Mouse (Mus musculus) spleen, adult 12 weeks (tissue): ENCODE data around the gene Cblb.
A peak's percentile ranks its signal among the peaks of the same experiment; 100 is the strongest.

Experiments used
- DNase-seq: peaks from one replicate; pipeline ENCODE4 v3.0.0; 2022; ENCODE audit warnings: low spot score

Cblb gene

DNA sequence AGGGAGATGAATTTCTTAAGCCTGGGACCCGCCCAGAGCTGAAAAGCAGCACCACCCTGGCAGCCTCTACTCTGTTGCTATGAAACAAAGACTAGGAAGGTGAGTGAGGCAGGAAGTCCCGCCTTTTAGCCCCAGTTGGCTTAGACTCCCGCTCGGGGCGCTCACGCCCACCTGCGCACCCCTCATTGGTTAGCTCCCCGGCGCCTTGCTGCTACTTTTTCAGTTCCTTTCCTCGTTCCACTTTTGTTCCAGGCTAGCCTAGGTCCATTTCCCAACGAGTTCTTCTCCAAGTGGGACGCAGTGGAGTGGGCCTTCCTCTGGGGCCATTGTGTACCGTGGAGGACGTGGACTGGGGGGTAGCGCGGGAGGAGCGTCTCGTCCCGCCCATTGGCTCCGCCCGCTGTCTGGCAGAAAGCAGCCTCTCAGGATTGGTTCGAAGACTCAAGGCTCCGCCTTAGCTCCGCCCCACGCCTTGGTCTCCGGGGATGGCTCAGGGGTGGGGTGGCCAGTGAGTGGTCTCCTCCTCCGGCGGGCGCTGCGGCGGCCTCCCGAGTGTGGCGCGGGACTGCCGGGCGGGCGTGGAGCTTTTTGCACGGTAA, at the start of gene Cblb:
TSS of gene Cblb (plus strand) at position 135 of the 599 bp plus-strand sequence.
- DNase-seq: peak; percentile 97

DNA sequence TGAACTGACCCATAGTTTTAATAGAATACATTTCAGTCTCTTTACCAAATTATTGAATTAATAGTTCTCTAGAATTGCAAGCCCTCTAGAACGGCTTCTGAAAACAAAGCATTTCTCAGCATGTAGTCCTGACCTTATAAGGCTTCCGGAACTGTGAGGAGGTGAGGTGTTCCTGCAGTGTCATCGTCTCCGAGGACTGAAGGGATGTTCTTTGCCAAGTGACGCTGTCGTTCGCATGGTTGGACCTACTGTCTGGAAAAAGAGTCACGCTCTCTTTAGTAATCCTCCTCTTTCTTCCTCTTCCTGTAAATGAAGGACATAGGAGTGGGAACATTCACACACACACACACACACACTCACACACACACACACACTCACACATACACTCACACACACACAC, 45.6 kb upstream of the Cblb start:
- no peak for DNase-seq

DNA sequence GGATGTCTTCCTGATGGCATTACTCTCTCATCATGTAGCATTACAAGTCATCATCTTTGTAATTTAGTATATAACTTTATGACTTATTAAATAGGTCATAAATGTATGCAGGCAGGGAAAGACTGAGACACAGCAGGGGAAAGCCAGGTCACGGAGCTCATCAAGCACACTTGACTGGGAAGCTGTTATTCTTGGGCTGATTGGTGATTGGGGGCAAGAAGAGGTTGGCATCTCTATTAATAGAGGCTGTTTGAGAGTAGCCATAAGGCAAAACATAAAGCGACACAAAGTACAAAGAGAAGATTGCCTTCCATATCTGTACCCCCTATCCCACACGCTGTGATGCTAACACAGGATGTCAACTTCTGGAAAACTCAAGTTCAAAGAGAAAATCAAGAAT, 44.8 kb upstream of the Cblb start:
- DNase-seq: no peak

DNA sequence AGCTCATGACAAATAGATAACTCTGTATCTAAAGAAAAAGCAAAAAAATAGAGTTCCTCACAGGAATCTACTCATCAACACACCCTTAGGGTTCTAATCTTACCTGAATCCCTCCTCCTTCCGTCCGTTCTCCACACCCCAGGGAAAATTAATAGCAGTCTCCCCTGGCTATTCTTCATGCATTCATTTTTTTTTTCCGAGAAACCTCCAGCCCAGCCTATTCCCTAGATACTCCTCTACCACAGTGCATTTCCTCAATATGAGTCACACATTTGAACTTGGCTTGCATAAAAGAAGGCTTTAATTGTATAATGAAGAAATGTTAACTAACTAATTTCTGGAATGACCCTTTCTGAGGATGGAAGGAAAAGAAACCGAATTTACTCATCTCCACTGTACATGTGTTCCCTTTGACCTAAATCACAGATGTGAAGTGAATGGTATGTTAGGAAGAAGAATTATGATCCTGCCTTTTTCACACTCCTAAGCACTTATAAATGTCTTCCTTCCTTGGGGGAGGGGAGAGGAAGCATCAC, 43.9 kb upstream of the Cblb start:
- no peak for DNase-seq

DNA sequence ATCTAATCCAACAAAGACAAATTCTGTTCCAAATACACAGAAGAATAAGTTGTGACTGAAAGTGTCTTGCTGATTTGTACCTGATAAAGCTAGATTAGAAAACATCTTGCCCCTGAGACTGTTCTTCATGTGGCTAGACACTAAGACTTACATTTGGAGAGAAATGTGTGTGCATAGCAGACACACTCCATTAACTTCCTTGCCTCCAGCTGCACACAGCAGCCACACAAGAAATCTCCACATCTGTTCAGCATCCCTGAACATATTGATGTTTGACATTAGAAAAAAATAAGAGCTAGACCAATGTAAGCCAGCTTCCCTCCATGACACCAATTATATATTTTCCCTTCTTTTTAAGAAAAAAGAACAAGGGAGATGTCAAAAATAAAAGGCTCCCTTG, 43.0 kb upstream of the Cblb start:
- no peak for DNase-seq

DNA sequence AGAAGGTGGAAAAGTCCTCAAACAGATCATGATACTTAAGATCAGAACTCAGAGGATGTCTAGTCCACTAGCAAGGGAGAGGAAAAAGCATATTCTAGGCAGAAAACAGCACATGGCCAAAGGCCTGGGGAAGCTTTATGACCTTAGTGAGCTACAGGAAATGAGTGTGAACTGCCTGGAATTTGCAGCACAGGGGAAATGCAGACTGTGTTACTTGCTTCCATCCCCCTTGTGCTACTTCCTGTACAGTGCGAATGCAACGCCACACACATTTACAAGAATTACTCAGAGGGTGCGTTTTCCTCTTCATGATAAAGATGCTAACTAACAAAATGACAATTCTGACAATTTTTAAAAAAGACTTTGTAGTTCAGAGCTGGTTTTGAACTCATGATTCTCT, 41.8 kb upstream of the Cblb start:
- no peak for DNase-seq

DNA sequence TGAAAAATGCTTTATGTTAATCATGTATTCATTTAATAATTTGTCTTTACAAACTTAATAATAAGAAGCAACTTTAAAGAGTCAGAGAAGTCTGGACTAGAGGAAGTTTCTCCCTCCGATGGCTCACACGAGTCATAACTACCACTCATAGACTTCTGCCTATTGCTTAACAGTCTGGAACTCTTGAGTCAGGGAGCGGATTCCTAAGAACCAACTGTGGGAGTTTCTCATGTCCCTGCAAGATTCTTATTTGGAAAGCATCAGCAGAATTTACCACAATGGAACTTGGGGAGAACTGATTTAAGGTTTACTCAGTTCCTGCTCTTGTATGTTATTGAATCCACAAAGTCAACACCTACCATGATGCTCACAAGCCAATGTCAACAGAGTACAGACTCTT, 31.0 kb upstream of the Cblb start:
- no peak for DNase-seq

DNA sequence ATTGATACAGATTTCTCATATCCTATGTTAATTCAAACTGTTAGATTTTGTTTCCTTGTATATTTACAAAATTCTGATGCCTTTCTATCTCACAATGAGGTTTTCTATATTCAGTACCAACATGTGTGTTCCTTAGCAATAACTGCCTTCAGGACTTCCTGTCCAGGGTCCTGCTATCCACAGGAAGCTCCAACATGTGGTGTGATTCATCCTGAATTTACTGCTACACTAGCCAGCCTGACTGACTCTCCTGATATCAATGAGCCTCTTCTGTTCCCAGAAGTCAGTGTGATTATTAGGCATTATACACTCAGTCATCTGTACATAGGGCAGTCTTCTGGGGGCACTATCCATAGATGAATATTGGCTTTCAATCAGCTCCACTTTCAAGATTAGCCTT, 30.2 kb upstream of the Cblb start:
- DNase-seq: no peak

DNA sequence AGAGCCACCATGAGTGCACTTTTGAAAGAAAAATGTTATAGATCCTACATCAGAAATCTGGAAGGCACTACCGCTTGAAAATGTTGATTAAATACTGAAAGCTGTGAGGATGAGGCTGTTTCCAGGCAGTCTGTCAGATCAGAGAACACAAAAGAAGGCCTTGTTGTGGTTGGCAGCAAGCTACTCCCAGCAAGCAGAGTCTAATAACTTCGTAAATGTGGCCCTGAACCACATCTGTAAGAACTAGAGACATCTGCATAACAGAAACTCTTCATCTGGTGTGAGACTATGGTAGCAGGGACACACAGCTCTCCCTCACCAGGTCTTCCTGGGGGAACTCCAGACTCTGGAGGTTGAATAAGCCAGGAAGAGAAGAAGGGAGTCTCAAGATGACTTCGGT, 24.0 kb upstream of the Cblb start:
- no peak for DNase-seq

DNA sequence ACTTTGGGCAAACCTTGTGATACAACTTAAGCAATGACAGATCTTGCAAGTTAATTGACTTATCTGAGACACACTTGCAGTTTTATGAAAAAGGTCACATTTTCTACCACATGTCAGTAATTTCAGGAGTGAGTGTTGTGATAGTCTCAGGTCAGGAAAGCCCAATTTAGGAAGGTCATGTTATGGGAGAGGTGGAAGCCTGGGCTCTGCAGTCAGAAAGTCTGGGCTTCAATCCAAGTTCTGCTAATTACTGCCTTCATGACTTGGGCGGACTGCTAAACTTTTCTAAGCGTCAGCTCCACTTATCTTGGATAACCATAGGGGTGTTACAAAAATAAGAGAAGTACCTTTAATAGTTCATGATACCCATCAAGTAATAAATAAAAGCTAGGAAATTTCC, 22.6 kb upstream of the Cblb start:
- DNase-seq: no peak

DNA sequence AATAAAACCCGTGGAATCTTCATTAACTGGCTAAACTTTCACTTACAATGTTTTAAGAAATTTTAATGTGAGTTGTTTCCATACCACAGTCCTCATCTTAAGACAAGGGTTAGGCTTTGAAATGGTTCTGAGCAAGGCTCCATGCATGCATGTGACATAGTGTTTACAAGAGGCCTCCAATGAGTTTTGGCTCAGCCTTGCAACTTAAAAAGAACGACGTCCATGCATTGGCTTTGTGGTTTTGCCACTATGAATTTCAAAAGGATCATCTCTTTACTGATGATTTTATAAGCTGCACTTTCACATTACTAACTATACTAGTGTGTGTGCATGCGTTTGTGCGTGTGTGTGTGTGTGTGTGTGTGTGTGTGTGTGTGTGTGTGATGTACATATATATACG, 21.6 kb upstream of the Cblb start:
- no peak for DNase-seq

DNA sequence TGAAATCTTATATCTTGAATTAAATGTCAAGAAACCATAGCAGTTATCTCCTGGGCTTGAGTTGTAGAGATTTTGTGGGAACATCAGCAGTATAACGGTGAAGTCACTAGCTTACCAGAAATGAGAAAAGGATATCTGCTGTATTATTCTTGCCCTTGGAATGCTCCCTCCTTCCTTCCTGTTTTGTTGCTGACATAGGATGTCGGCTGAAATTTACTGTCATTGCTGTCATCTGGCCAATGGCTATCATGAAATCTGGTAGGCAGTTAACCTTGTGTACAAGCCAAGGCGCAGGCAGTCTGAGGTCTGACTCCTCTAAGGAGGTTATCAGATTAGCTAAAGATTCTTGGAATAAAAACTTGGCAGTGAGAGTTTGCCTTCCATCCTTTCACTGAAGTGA, 18.0 kb upstream of the Cblb start:
- no peak for DNase-seq

DNA sequence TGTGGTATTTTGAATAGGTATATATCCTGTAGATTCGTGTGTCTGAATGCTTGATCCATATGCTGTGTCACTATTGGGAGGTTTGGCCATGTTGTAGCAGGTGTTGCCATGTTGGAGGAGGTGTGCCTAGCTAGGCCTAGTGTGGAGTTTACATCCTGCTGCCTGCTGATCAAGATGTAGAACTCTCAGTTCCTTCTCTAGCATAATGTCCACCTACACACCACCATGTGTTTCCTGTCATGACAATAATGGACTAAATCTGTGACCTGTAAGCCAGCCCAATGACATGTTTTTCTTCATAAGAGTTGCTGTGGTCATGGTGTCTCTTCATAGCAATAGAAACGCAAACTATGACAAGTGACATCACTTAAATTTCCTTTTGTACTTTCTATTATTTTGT, 17.2 kb upstream of the Cblb start:
- no peak for DNase-seq

DNA sequence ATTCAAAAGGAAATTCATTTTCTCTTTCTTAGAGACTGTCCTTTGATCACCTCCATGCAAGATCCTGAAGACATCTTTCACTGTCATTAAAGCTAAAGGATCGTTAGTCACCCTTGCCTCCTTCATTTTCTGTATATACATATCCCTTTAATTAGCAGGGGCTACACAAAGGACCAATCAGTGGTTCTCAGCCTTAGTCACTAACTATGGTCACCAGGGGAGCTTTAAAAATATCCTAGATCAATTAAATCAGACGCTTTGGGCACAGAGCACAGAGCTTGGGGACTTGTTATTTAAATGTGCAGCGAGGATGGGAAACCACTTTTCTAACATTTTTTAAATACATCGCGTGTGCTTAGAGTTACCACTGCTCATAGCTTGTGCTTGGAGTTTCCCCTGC, 7.6 kb upstream of the Cblb start:
- DNase-seq: no peak

DNA sequence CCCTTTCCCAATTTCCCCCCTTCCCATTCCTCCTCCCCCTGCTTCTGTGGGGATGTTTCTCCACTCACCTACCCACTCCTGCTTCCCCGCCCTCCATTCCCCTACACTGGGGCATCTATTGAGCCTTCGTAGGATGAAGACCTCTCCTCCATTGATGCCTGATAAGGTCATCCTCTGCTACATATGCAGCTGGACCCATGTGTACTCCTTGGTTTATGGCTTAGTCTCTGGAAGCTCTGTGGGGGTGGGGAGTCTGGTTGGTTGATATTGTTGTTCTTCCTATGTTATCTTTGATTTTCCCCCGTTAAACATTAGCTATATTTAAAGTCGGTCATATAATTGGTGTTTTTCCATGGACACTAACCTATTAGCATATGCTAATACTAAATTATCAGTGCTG, 3.7 kb upstream of the Cblb start:
- no peak for DNase-seq

DNA sequence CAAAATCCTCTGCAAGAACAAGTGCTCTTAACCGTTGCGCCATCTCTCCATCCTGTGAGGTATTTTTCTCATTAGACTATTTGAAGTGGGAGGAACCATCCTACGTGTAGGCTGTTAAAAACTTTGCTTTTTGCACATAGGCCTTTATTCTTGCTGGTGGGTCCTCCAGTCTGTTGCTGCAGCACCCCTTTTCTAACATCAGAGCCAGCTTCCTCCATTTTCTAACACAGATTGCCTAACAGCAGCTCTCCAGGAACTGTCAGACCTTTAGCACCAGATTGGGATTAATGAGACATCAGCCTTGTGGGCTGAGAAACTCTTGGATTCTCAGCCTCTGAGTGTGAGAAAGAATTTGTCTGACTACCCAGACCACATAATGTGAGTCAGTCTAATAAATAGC, 2.0 kb upstream of the Cblb start:
- DNase-seq: no peak

DNA sequence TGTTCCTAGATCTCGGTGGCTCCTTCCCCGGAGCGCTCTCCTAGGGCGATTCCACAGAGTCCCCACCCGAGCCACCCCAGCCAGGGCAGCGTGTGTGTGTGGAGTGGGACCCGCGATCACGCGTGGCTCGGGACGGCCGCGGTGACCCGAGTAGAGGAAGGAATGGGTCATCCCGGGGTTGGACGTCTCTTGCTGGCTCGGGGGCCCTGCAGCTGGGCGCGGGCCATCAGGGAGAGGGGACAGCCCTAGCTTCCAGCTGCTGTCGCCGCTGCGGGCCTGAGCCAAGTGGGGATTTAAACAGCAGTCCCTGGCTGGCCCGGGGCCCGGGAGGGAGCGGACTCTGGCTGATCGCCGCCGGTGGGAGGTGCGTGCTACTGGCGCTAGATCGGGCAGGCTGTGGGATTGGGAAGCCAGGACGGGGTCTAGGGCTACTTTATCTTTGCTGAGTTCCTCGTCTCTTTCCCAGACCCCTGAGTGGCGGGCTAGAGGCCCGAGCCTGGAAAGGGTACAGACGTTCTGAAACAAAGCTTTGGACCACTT, 757 bp downstream of the Cblb start:
- DNase-seq: peak; percentile 63

DNA sequence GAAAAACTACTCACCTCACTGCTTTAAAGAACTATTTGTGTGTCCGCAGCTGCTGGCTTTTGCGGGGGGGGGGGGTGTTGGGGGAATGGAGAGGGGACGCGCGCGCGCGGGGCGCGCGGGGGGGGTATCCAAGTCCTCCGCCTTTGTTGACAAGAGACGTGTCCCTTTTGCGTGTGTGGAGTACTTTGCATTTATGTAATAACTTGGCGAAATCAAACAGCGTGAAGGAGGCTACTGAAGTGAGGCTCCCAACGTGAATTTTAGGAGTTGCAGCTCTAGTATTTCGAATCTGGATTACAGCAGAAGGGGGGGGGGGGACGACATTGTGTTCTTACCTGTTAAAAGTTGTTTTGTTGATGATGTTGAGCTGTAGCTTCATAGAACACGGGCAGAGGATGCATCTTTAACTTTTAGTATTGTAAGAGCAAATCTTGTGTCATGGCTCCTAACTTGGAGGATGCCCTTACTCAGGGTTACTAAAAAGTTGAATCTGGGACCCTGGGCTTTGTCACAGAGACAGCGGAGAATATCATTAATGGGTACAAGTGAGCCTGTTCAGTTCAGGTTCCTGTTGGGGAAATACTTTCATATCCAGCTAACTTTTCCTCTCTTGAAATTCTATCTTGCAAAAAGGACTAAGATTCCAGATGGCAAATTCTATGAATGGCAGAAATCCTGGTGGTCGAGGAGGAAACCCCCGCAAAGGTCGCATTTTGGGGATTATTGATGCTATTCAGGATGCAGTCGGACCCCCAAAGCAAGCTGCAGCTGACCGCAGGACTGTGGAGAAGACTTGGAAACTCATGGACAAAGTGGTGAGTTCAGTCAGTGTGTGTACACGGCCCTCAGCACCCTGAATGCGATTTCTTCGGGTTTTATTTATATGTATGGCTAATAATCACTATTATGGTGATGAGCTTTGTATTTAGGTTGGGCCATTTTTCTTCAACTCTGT, 1.6 kb downstream of the Cblb start:
- no peak for DNase-seq

DNA sequence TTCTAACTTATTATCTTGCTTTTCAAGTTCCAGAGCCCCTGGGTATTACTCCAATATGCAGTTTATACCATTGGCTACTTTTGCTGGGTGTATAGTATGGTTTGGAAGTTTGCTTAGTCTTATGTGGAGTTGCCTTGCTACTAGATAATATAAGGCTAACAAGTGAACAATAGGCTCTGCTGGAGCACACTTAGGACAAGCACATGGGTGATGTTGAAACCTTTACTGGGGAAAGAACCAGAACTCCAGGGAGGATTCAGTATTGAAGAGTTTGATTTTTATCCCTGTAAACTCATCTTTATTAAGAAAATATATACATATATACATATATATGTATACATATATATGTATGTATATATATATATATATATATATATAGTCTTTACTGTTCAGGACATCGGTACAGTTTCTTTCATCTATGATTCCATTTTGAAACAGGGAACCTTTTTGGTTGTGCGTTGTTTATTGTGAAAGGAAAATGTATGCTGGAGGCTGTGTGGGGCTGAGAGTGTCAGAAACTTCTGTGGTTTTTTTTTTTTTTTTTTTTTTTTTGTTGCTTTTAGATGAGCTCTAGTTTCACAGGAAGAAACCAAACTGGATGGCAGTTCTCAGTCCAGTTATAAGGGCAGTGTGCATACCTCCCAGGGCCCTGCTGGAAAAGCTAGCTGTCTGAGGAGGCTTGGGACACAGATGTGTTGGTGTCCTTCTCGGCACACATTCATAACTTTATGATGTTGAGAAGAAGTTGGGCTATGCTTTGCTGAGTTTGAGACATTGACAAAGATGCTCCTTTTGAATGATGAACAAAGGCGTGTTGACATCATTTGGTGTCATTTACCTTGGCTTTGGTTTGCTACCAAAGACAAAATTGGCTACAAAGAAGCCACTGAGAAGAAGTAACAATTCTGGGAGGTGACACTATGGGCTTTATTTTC, 2.6 kb downstream of the Cblb start:
- DNase-seq: no peak

DNA sequence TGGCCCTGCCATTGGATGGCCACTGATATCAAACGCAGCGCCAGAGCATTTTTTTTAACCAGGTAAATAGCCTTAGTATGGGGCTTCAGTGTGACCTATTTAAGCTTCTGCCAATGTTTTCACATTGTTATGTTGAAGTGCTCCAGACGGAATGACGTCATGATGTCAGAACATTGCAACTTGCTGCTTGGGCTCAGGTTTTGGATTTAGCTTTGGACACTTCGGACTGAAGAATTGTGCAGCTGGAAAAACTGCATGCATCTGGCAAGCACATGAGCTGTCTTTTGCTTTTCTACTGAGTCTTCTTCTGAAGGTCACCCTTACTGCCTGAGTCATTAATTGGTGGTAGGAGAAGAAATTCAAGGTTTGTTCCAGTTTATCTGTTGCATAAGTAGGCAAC, 3.3 kb downstream of the Cblb start:
- DNase-seq: no peak

DNA sequence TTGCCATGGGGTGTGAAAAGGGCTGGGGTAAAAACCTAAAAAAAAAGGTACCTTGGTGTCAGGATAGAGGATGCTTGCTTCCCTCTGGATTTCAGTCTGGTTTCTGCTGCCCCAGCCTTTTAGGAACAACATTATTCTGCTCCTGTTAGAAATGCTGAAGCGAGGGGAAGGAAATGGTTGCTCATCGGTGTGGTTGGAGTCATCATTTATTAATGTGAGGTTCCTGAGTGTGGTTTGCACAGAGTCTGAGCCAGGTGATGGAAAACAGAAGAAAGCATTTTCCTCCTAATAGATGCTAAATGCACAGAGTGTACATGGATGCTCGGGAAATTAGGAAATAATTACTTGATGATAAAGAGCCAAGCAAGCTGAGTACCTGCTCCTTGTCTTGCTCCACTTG, 5.3 kb downstream of the Cblb start:
- no peak for DNase-seq

DNA sequence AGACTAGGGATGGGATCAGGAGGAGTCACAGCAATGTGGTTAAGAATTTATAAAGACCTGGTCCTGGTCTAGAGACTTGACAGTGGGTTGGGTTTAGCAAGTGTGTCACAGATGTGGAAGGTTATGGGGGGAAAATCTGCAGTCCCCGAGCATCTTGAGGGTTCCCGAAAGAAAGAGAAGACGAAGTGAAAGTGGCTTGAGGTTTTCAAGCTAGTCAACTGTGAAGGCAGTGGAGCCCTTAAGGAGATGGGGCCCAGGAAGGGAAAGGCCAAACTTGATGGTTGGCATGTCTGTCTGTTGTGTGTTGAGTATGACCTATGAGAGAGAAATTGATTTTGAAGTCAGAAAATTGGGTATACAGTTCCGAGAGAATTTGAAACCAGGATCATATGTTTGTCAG, 7.3 kb downstream of the Cblb start:
- peak; percentile 22 for DNase-seq
